Mouse (Mus musculus) liver, embryonic 15.5 days (tissue): ENCODE measurements around the gene Trappc2l. TPM values are rescaled to one million over a fixed set of nuclear protein-coding genes. Genes with fewer than 3 reads are reported as not detected.

Experiments used
- ATAC-seq: fragments of 200-750 bp; cut with Nextera tagmentation; 2 replicates; pipeline ENCODE4 v1.8.0; 2017; ENCODE audit warnings: moderate number of reproducible peaks, mild to moderate bottlenecking, moderate library complexity; ENCODE audit not compliant: insufficient read depth
- H3K27ac ChIP-seq: fragments of 300-500 bp; sonication (generic); replicated peaks from 2 replicates; pipeline ENCODE4 v1.5.1; 2015; ENCODE audit warnings: mild to moderate bottlenecking, inconsistent platforms
- H3K27me3 ChIP-seq: fragments of 300-500 bp; sonication (generic); 2 replicates; pipeline ENCODE4 v1.6.1; 2015; ENCODE audit warnings: mild to moderate bottlenecking, inconsistent platforms
- H3K36me3 ChIP-seq: fragments of 300-500 bp; sonication (generic); replicated peaks from 2 replicates; pipeline ENCODE4 v1.6.1; 2015; ENCODE audit warnings: moderate library complexity, mild to moderate bottlenecking, inconsistent platforms
- H3K4me1 ChIP-seq: fragments of 300-500 bp; sonication (generic); replicated peaks from 2 replicates; pipeline ENCODE4 v1.6.1; 2015; ENCODE audit warnings: inconsistent platforms
- H3K4me2 ChIP-seq: fragments of 300-500 bp; sonication (generic); 2 replicates; pipeline ENCODE4 v1.6.1; 2015; ENCODE audit warnings: moderate library complexity, mild to moderate bottlenecking, inconsistent platforms
- H3K4me3 ChIP-seq: fragments of 300-500 bp; sonication (generic); replicated peaks from 2 replicates; pipeline ENCODE4 v1.5.1; 2015; ENCODE audit warnings: mild to moderate bottlenecking, inconsistent platforms
- H3K9ac ChIP-seq: fragments of 300-500 bp; sonication (generic); 2 replicates; pipeline ENCODE4 v1.6.1; 2015; ENCODE audit warnings: moderate library complexity, mild to moderate bottlenecking, inconsistent platforms
- H3K9me3 ChIP-seq: fragments of 300-500 bp; sonication (generic); replicated peaks from 2 replicates; pipeline ENCODE4 v1.6.1; 2016; ENCODE audit warnings: inconsistent platforms
- WGBS: fragments of 180-500 bp; shearing (Covaris S2); methylation state at CpG from one replicate; pipeline ENCODE4 v1.1.7; 2015; ENCODE audit warnings: mixed read lengths; ENCODE audit not compliant: insufficient replicate concordance; 5-methylcytosine and 5-hydroxymethylcytosine counted together
- polyA plus RNA-seq: library from polyadenylated mRNA; unstranded; fragments of >200 nt; fragmentation: Nextera tagmentation; extraction: Ambion mirVana; gene quantifications from 2 replicates; pipeline ENCODE4 v1.2.1, GENCODE M21; 2015

The Trappc2l gene
- polyA plus RNA-seq, 1 experiment from 2014 or later = 24.2 TPM

GRCm38 (mm10) chr8:122610209-122610608 lies 1.2 kb upstream of the Trappc2l start:
- Histone ChIP-seq H3K27me3 (no peaks in the 10 kb centered on the region), H3K9ac (no peak overlapping the region), H3K4me2 (peak overlapping the region; percentile 96), H3K4me3 (peak overlapping the region; percentile 77), H3K27ac (no peak overlapping the region), H3K36me3 (peaks cover 4% of the 10 kb centered on the region; the same call in 1 of the 2 replicates), H3K9me3 (no peaks in the 10 kb centered on the region), H3K4me1 (peaks cover 34% of the 10 kb centered on the region)
- no peak for ATAC-seq
- WGBS = 52% methylated on average over 4 of the region's 4 CpGs

GRCm38 (mm10) chr8:122610612-122611277 lies 695 bp upstream of the Trappc2l start:
- peak overlapping the region; percentile 72 for H3K9ac ChIP-seq
- no peaks in the 10 kb centered on the region for H3K27me3 ChIP-seq
- H3K4me2 ChIP-seq = peak overlapping the region; percentile 96
- H3K4me3 ChIP-seq = peak overlapping the region; percentile 77
- no peaks in the 10 kb centered on the region for H3K9me3 ChIP-seq
- peak; percentile 32 for ATAC-seq
- H3K27ac ChIP-seq = peak overlapping the region; percentile 75
- 4% methylated on average over 20 of the region's 20 CpGs for WGBS
- peaks cover 4% of the 10 kb centered on the region; the same call in 1 of the 2 replicates for H3K36me3 ChIP-seq
- peaks cover 34% of the 10 kb centered on the region for H3K4me1 ChIP-seq

GRCm38 (mm10) chr8:122616181-122616905 lies 4.9 kb downstream of the Trappc2l start:
- Histone ChIP-seq H3K4me3 (no peak overlapping the region), H3K27ac (no peak overlapping the region), H3K4me2 (no peak overlapping the region), H3K27me3 (0 out of 2 replicates have a peak, but pooled peaks cover 2% of the 10 kb centered on the region), H3K9me3 (no peaks in the 10 kb centered on the region), H3K4me1 (peaks cover 44% of the 10 kb centered on the region), H3K9ac (no peak overlapping the region), H3K36me3 (peaks cover 4% of the 10 kb centered on the region; the same call in 1 of the 2 replicates)
- WGBS = 66% methylated on average over 9 of the region's 9 CpGs
- ATAC-seq = no peak

GRCm38 (mm10) chr8:122617947-122618546 lies 6.6 kb downstream of the Trappc2l start:
- Histone ChIP-seq H3K9me3 (no peaks in the 10 kb centered on the region), H3K4me2 (peak overlapping the region; percentile 48), H3K4me1 (peaks cover 30% of the 10 kb centered on the region), H3K27ac (peak overlapping the region; percentile 85), H3K4me3 (no peak overlapping the region), H3K27me3 (peaks cover 11% of the 10 kb centered on the region), H3K36me3 (peaks cover 4% of the 10 kb centered on the region; the same call in 1 of the 2 replicates), H3K9ac (peak overlapping the region; percentile 30; the same call in 1 of the 2 replicates)
- 34% methylated on average over 5 of the region's 7 CpGs for WGBS
- ATAC-seq = peak; percentile 10; the same call in 1 of the 2 replicates

- peaks cover 25% of the 10 kb centered on the region for H3K4me1 ChIP-seq
- peak overlapping the region; percentile 30; the same call in 1 of the 2 replicates for H3K9ac ChIP-seq
- WGBS = 30% methylated on average over 6 of the region's 6 CpGs
- no peaks in the 10 kb centered on the region for H3K9me3 ChIP-seq
- ATAC-seq = peak; percentile 95
- no peak overlapping the region for H3K4me3 ChIP-seq
- peak overlapping the region; percentile 85 for H3K27ac ChIP-seq
- peak overlapping the region; percentile 48 for H3K4me2 ChIP-seq
- peaks cover 4% of the 10 kb centered on the region; the same call in 1 of the 2 replicates for H3K36me3 ChIP-seq
- peaks cover 13% of the 10 kb centered on the region for H3K27me3 ChIP-seq
These were observed 7.4 kb downstream of the Trappc2l start for GRCm38 (mm10) chr8:122618660-122619378.

- ATAC-seq = no peak
- Histone ChIP-seq H3K27ac (no peak overlapping the region), H3K27me3 (peaks cover 19% of the 10 kb centered on the region), H3K4me3 (no peak overlapping the region), H3K36me3 (no peaks in the 10 kb centered on the region), H3K9me3 (no peaks in the 10 kb centered on the region), H3K9ac (no peak overlapping the region), H3K4me2 (no peak overlapping the region), H3K4me1 (peaks cover 25% of the 10 kb centered on the region)
- 33% methylated on average over 5 of the region's 5 CpGs for WGBS
These were observed 9.0 kb downstream of the Trappc2l start for GRCm38 (mm10) chr8:122620446-122620845.

- WGBS = 59% methylated on average over 6 of the region's 6 CpGs
- ATAC-seq = no peak
- H3K9me3 ChIP-seq = no peaks in the 10 kb centered on the region
- no peak within 1 kb of the TSS for H3K9ac ChIP-seq
- H3K4me2 ChIP-seq = no peak within 1 kb of the TSS
- H3K36me3 ChIP-seq = no peaks in the 10 kb centered on the region
- H3K27me3 ChIP-seq = peaks cover 20% of the 10 kb centered on the region
- H3K4me1 ChIP-seq = peaks cover 28% of the 10 kb centered on the region
- no peak within 1 kb of the TSS for H3K27ac ChIP-seq
- H3K4me3 ChIP-seq = no peak within 1 kb of the TSS
These were observed 11.3 kb downstream of the Trappc2l start, which contains the start of gene Pabpn1l for GRCm38 (mm10) chr8:122622727-122623126. Pabpn1l (minus strand) TSS chr8:122622739.

- no peak overlapping the region for H3K4me3 ChIP-seq
- no peak for ATAC-seq
- no peak overlapping the region for H3K4me2 ChIP-seq
- H3K9me3 ChIP-seq = no peaks in the 10 kb centered on the region
- 70% methylated on average over 17 of the region's 17 CpGs for WGBS
- H3K9ac ChIP-seq = no peak overlapping the region
- peaks cover 17% of the 10 kb centered on the region for H3K4me1 ChIP-seq
- H3K27me3 ChIP-seq = peaks cover 26% of the 10 kb centered on the region
- H3K27ac ChIP-seq = no peak overlapping the region
- peaks cover 8% of the 10 kb centered on the region for H3K36me3 ChIP-seq
These were observed 12.6 kb downstream of the Trappc2l start for GRCm38 (mm10) chr8:122623844-122624642.

- Histone ChIP-seq H3K27me3 (peaks cover 30% of the 10 kb centered on the region), H3K4me2 (no peak overlapping the region), H3K27ac (no peak overlapping the region), H3K9me3 (no peaks in the 10 kb centered on the region), H3K36me3 (peaks cover 12% of the 10 kb centered on the region), H3K4me3 (no peak overlapping the region), H3K9ac (no peak overlapping the region), H3K4me1 (peaks cover 11% of the 10 kb centered on the region)
- ATAC-seq = no peak
- WGBS = 55% methylated on average over 5 of the region's 5 CpGs
These were observed 13.2 kb downstream of the Trappc2l start for GRCm38 (mm10) chr8:122624653-122625052.

GRCm38 (mm10) chr8:122625811-122626210 lies 14.4 kb downstream of the Trappc2l start:
- WGBS = 55% methylated on average over 9 of the region's 9 CpGs
- H3K9me3 ChIP-seq = no peaks in the 10 kb centered on the region
- no peak overlapping the region for H3K4me3 ChIP-seq
- H3K4me1 ChIP-seq = peaks cover 3% of the 10 kb centered on the region; the same call in 1 of the 2 replicates
- H3K27ac ChIP-seq = no peak overlapping the region
- no peak overlapping the region for H3K9ac ChIP-seq
- H3K27me3 ChIP-seq = peaks cover 30% of the 10 kb centered on the region
- peaks cover 23% of the 10 kb centered on the region for H3K36me3 ChIP-seq
- no peak for ATAC-seq
- no peak overlapping the region for H3K4me2 ChIP-seq
